Mouse (Mus musculus) kidney, embryonic 15.5 days (tissue): Measurements from ENCODE around the gene Mecom. TPM values are rescaled to one million over a fixed set of nuclear protein-coding genes. Genes with fewer than 3 reads are reported as not detected.
A peak's percentile ranks its signal among the peaks of the same experiment; 100 is the strongest.
"Not testable (repeated sequence)": the region's sequence is repeated elsewhere in the genome, so short reads cannot be mapped to it uniquely, and the experiment has no call there.

ENCODE experiments used
- ATAC-seq: fragments of 200-750 bp; cut with Nextera tagmentation; replicated peaks from 2 replicates; pipeline ENCODE4 v1.8.0; 2017; ENCODE audit warnings: moderate TSS enrichment; ENCODE audit not compliant: low FRiP score
- H3K27ac ChIP-seq: fragments of 300-500 bp; sonication (generic); 2 replicates; pipeline ENCODE4 v1.5.1; 2015; ENCODE audit warnings: mild to moderate bottlenecking, inconsistent platforms
- H3K27me3 ChIP-seq: fragments of 300-500 bp; sonication (generic); 2 replicates; pipeline ENCODE4 v1.6.1; 2015; ENCODE audit warnings: inconsistent platforms
- H3K36me3 ChIP-seq: fragments of 300-500 bp; sonication (generic); 2 replicates; pipeline ENCODE4 v1.6.1; 2015; ENCODE audit warnings: inconsistent platforms
- H3K4me1 ChIP-seq: fragments of 300-500 bp; sonication (generic); 2 replicates; pipeline ENCODE4 v1.6.1; 2015; ENCODE audit warnings: inconsistent platforms
- H3K4me2 ChIP-seq: fragments of 300-500 bp; sonication (generic); 2 replicates; pipeline ENCODE4 v1.6.1; 2015; ENCODE audit warnings: moderate library complexity, mild to moderate bottlenecking, inconsistent platforms
- H3K4me3 ChIP-seq: fragments of 300-500 bp; sonication (generic); replicated peaks from 2 replicates; pipeline ENCODE4 v1.5.1; 2015; ENCODE audit warnings: mild to moderate bottlenecking, inconsistent platforms
- H3K9ac ChIP-seq: fragments of 300-500 bp; sonication (generic); 2 replicates; pipeline ENCODE4 v1.6.1; 2015; ENCODE audit warnings: mild to moderate bottlenecking, inconsistent platforms
- H3K9me3 ChIP-seq: fragments of 300-500 bp; sonication (generic); replicated peaks from 2 replicates; pipeline ENCODE4 v1.6.1; 2016; ENCODE audit warnings: inconsistent platforms
- WGBS: fragments of 180-500 bp; shearing (Covaris S2); methylation state at CpG from one replicate; pipeline ENCODE4 v1.1.7; 2015; ENCODE audit warnings: mixed read lengths; 5-methylcytosine and 5-hydroxymethylcytosine counted together
- polyA plus RNA-seq: library from polyadenylated mRNA; unstranded; fragments of >200 nt; fragmentation: Nextera tagmentation; extraction: Ambion mirVana; gene quantifications from 2 replicates; pipeline ENCODE4 v1.2.1, GENCODE M21; 2015

The Mecom gene
- polyA plus RNA-seq, 1 experiment from 2014 or later: 66.4 TPM

DNA sequence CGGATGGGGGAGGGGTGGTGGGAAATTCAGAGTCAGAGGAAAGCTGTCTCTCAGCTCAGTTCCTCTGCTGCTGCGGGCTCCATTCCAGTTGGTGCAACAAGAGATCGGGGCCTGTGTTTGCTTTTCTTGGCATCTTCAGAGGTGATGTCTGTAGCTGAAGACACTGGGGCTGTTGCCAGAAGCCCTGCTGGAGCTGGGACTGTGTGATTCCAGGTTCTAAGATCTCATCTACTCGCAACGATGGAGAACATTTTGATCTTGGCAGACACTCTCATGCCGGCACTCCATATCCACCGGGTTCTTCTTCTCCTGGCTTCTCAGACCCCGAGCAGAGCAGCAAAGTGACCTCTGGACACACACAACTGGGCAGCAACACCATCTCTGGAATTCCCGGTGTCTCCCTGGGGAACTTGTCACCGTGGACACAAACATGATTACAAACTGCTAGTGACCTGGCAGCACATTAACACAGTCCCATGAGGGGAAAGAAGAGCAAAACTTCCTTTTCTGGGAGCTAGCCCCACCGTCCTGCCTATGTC is 908 bp downstream of the Mecom start:
- Histone ChIP-seq H3K4me3 (no peak overlapping the region), H3K4me1 (peaks cover 16% of the 10 kb centered on the region), H3K27me3 (no peaks in the 10 kb centered on the region), H3K9ac (no peak overlapping the region), H3K36me3 (no peaks in the 10 kb centered on the region), H3K27ac (no peak overlapping the region), H3K4me2 (peak overlapping the region; percentile 42), H3K9me3 (no peaks in the 10 kb centered on the region)
- WGBS: 48% methylated on average over 11 of the region's 11 CpGs
- peak; percentile 50; the same call in 1 of the 2 replicates for ATAC-seq

- WGBS: 56% methylated on average over 13 of the region's 13 CpGs
- H3K4me3 ChIP-seq: no peak overlapping the region
- no peak overlapping the region for H3K27ac ChIP-seq
Observed at GRCm38 (mm10) chr3:30546366-30546765, 1.4 kb downstream of the Mecom start.

DNA sequence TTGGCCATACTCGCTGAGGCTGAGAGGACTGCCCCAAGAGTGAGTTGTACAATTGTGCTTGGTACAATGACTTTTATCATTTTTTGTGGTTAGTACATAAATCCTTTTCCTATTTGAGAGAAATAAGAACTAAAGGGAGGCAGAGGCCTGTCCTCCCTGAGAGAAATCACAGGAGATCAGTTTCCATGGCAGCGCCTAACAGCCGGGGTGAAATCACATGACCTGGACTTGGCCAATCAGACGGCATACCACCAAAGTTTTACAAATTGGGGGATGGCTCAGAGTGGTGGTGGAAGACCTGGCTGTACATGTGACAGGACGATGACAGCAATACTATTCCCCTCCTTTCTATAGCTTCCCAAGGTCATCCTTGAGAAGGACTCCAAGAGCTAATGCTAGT is 2.6 kb downstream of the Mecom start:
- Histone ChIP-seq H3K9me3 (no peaks in the 10 kb centered on the region), H3K27ac (no peak overlapping the region), H3K4me1 (peaks cover 16% of the 10 kb centered on the region), H3K4me2 (no peak overlapping the region), H3K4me3 (no peak overlapping the region), H3K36me3 (no peaks in the 10 kb centered on the region), H3K27me3 (no peaks in the 10 kb centered on the region), H3K9ac (no peak overlapping the region)
- ATAC-seq: no peak
- 84% methylated on average over 5 of the region's 5 CpGs for WGBS

More at GRCm38 (mm10) chr3:30546366-30546765, 1.4 kb downstream of the Mecom start:
- Histone ChIP-seq H3K9me3 (no peaks in the 10 kb centered on the region), H3K4me2 (peak overlapping the region; percentile 42), H3K9ac (no peak overlapping the region), H3K27me3 (no peaks in the 10 kb centered on the region), H3K36me3 (no peaks in the 10 kb centered on the region), H3K4me1 (peaks cover 16% of the 10 kb centered on the region)
- ATAC-seq: 0 out of 2 replicates have a peak, but pooled peaks have one; percentile 15

- no peaks in the 10 kb centered on the region for H3K36me3 ChIP-seq
- ATAC-seq: no peak
Observed at GRCm38 (mm10) chr3:30544305-30544704, 3.5 kb downstream of the Mecom start.

DNA sequence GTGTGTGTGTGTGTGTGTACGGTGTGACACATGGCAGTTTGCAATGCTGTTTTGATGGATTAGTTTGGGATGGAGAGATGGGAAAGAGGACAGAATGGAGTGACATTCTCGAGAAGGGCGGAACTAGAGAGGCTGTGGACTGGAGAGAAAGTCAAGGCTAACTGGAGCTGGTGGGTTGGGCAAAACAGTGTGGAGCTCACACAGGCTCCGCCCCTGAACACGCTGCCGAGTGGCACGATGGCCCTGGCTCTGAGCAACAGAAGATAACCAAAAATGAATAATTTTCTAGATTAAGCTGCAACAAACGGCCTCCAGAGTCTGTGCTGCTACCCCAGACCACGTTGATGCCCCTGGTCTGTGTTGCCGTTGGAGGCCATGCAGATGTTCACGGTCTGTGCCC is 12.0 kb downstream of the Mecom start:
- no peaks in the 10 kb centered on the region for H3K27me3 ChIP-seq
- no peak overlapping the region for H3K27ac ChIP-seq
- no peak overlapping the region for H3K4me3 ChIP-seq
- no peaks in the 10 kb centered on the region for H3K4me1 ChIP-seq
- H3K4me2 ChIP-seq: no peak overlapping the region
- no peak for ATAC-seq
- no peak overlapping the region for H3K9ac ChIP-seq
- H3K36me3 ChIP-seq: no peaks in the 10 kb centered on the region
- H3K9me3 ChIP-seq: no peaks in the 10 kb centered on the region
- WGBS: 82% methylated on average over 11 of the region's 11 CpGs

More at GRCm38 (mm10) chr3:30544305-30544704, 3.5 kb downstream of the Mecom start:
- 50% methylated on average over 5 of the region's 5 CpGs for WGBS
- H3K9ac ChIP-seq: no peak overlapping the region
- no peaks in the 10 kb centered on the region for H3K9me3 ChIP-seq
- H3K4me2 ChIP-seq: no peak overlapping the region
- no peak overlapping the region for H3K27ac ChIP-seq
- H3K27me3 ChIP-seq: no peaks in the 10 kb centered on the region
- H3K4me3 ChIP-seq: no peak overlapping the region
- H3K4me1 ChIP-seq: peaks cover 16% of the 10 kb centered on the region

DNA sequence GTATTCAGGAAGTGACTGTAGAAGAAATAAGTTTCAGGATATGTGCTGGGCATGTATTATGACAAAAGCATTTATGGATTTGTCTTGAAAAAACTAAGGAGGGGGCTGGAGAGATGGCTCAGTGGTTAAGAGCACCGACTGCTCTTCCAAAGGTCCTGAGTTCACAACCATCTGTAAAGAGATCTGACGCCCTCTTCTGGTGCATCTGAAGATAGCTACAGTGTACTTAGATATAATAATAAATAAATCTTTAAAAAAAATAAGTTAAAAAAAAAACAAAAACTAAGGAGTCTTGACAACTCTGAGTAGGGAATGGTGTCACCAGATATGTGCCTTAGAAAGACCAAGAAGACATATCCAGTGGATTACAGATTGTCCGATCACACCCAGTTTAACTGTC is 27.1 kb downstream of the Mecom start:
- H3K27ac ChIP-seq, H3K36me3 ChIP-seq, H3K4me3 ChIP-seq, H3K9me3 ChIP-seq, H3K4me2 ChIP-seq, H3K4me1 ChIP-seq, ATAC-seq, H3K9ac ChIP-seq: not testable (repeated sequence)
- H3K27me3 ChIP-seq: peaks cover 21% of the 10 kb centered on the region
- 55% methylated on average over 3 of the region's 3 CpGs for WGBS

- 59% methylated on average over 1 of the region's 1 CpGs for WGBS
- H3K27me3 ChIP-seq: peaks cover 34% of the 10 kb centered on the region
Observed at GRCm38 (mm10) chr3:30519425-30519824, 28.4 kb downstream of the Mecom start.

DNA sequence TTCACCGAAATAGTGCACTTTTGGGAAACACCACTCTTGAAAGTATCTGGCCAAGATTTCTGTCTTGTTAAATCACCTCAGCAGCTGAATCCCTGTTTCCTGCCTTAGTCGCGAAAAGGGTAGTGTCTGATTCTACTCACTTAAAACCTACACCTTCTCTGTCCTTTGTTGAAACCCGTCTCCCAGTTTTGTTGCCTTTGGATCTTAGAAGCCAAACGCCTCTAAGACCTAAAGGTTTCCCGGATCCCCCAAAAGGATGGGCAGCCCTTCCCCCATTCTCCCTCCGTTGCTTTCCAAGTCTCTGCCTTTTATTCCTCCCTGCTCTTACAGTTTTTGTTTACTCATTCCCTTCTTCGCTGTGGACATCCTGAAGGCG is 32.0 kb downstream of the Mecom start:
- H3K9ac ChIP-seq: peak overlapping the region; percentile 50; the same call in 1 of the 2 replicates
- ATAC-seq: no peak
- peak overlapping the region; percentile 48 for H3K4me3 ChIP-seq
- 11% methylated on average over 9 of the region's 9 CpGs for WGBS
- H3K4me2 ChIP-seq: peak overlapping the region; percentile 70
- H3K9me3 ChIP-seq: no peaks in the 10 kb centered on the region
- no peak overlapping the region for H3K27ac ChIP-seq
- H3K4me1 ChIP-seq: peaks cover 38% of the 10 kb centered on the region
- no peaks in the 10 kb centered on the region for H3K36me3 ChIP-seq
- peaks cover 55% of the 10 kb centered on the region for H3K27me3 ChIP-seq

More at GRCm38 (mm10) chr3:30519425-30519824, 28.4 kb downstream of the Mecom start:
- H3K27ac ChIP-seq: no peak overlapping the region
- no peak overlapping the region for H3K4me3 ChIP-seq
- H3K36me3 ChIP-seq: no peaks in the 10 kb centered on the region
- no peak overlapping the region for H3K4me2 ChIP-seq
- H3K4me1 ChIP-seq: peaks cover 16% of the 10 kb centered on the region
- no peaks in the 10 kb centered on the region for H3K9me3 ChIP-seq
- no peak overlapping the region for H3K9ac ChIP-seq
- ATAC-seq: no peak

GRCm38 (mm10) chr3:30514901-30515794 is 32.7 kb downstream of the Mecom start:
- Histone ChIP-seq H3K27me3 (peaks cover 62% of the 10 kb centered on the region), H3K36me3 (no peaks in the 10 kb centered on the region), H3K4me3 (peak overlapping the region; percentile 48), H3K4me1 (peaks cover 44% of the 10 kb centered on the region), H3K9me3 (no peaks in the 10 kb centered on the region), H3K27ac (peak overlapping the region; percentile 91), H3K4me2 (peak overlapping the region; percentile 70), H3K9ac (peak overlapping the region; percentile 50)
- 1% methylated on average over 60 of the region's 62 CpGs for WGBS
- peak; percentile 93 for ATAC-seq

GRCm38 (mm10) chr3:30514051-30514754 is 33.6 kb downstream of the Mecom start:
- peak overlapping the region; percentile 91 for H3K27ac ChIP-seq
- peak overlapping the region; percentile 48 for H3K4me3 ChIP-seq
- H3K36me3 ChIP-seq: no peaks in the 10 kb centered on the region
- H3K4me2 ChIP-seq: peak overlapping the region; percentile 70
- peaks cover 64% of the 10 kb centered on the region for H3K27me3 ChIP-seq
- peaks cover 49% of the 10 kb centered on the region for H3K4me1 ChIP-seq
- H3K9ac ChIP-seq: peak overlapping the region; percentile 50
- WGBS: under 1% methylated on average over 52 of the region's 52 CpGs
- 0 out of 2 replicates have a peak, but pooled peaks have one; percentile 23 for ATAC-seq
- H3K9me3 ChIP-seq: no peaks in the 10 kb centered on the region

GRCm38 (mm10) chr3:30513314-30513997 is 34.4 kb downstream of the Mecom start:
- H3K27me3 ChIP-seq: peaks cover 68% of the 10 kb centered on the region
- H3K4me1 ChIP-seq: peaks cover 49% of the 10 kb centered on the region
- peak overlapping the region; percentile 70 for H3K4me2 ChIP-seq
- WGBS: 7% methylated on average over 16 of the region's 16 CpGs
- no peak for ATAC-seq
- H3K9ac ChIP-seq: peak overlapping the region; percentile 50; the same call in 1 of the 2 replicates
- H3K4me3 ChIP-seq: peak overlapping the region; percentile 48
- no peaks in the 10 kb centered on the region for H3K36me3 ChIP-seq
- no peaks in the 10 kb centered on the region for H3K9me3 ChIP-seq
- H3K27ac ChIP-seq: peak overlapping the region; percentile 91
